Mouse (Mus musculus): ENCODE measurements around the gene Trpc4ap. TPM values are rescaled to one million over a fixed set of nuclear protein-coding genes. Genes with fewer than 3 reads are reported as not detected.
"Not testable (repeated sequence)": the region's sequence is repeated elsewhere in the genome, so short reads cannot be mapped to it uniquely, and the experiment has no call there.

The Trpc4ap gene
- polyA plus RNA-seq, 1 experiment from 2014 or later, result 123 TPM

DNA sequence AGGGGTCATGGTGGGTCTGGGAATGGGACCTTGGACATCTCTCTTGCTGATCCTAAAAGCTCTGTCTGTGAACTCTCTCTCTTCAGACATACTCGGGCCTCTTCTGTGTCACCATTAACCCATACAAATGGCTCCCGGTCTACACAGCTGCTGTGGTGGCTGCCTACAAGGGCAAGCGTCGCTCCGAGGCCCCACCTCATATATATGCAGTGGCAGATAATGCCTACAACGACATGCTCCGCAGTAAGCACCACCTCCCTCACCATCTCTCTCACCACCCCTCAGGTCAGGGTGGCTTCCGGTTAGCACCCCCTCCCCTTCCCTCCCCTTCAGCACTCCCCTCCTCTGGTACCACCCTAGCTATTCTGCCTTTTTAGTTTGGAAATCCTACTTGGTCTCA is 78.2 kb downstream of the Trpc4ap start:
- no peak for ATAC-seq (ENCODE audit: low read depth)

GRCm38 (mm10) chr2:155613326-155613755 is 78.8 kb downstream of the Trpc4ap start:
- Histone ChIP-seq H3K4me2 (ENCODE audit: low read depth, low read length) (peak overlapping the region; percentile 52), H3K9me3 (ENCODE audit: control insufficient read depth, low read length) (no peaks in the 10 kb centered on the region), H3K27me3 (ENCODE audit: control insufficient read depth, insufficient read depth, low read depth, low read length) (no peaks in the 10 kb centered on the region), H3K36me3 (ENCODE audit: control insufficient read depth, insufficient read depth, low read length) (no peaks in the 10 kb centered on the region), H3K9ac (ENCODE audit: low read length) (no peak overlapping the region), H3K27ac (ENCODE audit: low read length) (no peak overlapping the region), H3K4me3 (ENCODE audit: low read length) (peak overlapping the region; percentile 33), H3K4me1 (replicated peaks; ENCODE audit: control insufficient read depth, insufficient read depth, low read length) (0 out of 2 replicates have a peak, but pooled peaks cover 2% of the 10 kb centered on the region)
- peak; percentile 96 for ATAC-seq (ENCODE audit: low read depth)
- WGBS, result 3% methylated on average over 20 of the region's 20 CpGs

More for the DNA sequence above, 78.2 kb downstream of the Trpc4ap start:
- Histone ChIP-seq H3K9me3 (ENCODE audit: control insufficient read depth, low read length) (no peaks in the 10 kb centered on the region), H3K36me3 (ENCODE audit: control insufficient read depth, insufficient read depth, low read length) (no peaks in the 10 kb centered on the region), H3K4me2 (ENCODE audit: low read depth, low read length) (peak overlapping the region; percentile 52; the same call in 1 of the 2 replicates), H3K27me3 (ENCODE audit: control insufficient read depth, insufficient read depth, low read depth, low read length) (no peaks in the 10 kb centered on the region), H3K9ac (ENCODE audit: low read length) (no peak overlapping the region), H3K27ac (ENCODE audit: low read length) (no peak overlapping the region), H3K4me3 (ENCODE audit: low read length) (no peak overlapping the region), H3K4me1 (replicated peaks; ENCODE audit: control insufficient read depth, insufficient read depth, low read length) (0 out of 2 replicates have a peak, but pooled peaks cover 2% of the 10 kb centered on the region)
- WGBS, result 49% methylated on average over 8 of the region's 8 CpGs

DNA sequence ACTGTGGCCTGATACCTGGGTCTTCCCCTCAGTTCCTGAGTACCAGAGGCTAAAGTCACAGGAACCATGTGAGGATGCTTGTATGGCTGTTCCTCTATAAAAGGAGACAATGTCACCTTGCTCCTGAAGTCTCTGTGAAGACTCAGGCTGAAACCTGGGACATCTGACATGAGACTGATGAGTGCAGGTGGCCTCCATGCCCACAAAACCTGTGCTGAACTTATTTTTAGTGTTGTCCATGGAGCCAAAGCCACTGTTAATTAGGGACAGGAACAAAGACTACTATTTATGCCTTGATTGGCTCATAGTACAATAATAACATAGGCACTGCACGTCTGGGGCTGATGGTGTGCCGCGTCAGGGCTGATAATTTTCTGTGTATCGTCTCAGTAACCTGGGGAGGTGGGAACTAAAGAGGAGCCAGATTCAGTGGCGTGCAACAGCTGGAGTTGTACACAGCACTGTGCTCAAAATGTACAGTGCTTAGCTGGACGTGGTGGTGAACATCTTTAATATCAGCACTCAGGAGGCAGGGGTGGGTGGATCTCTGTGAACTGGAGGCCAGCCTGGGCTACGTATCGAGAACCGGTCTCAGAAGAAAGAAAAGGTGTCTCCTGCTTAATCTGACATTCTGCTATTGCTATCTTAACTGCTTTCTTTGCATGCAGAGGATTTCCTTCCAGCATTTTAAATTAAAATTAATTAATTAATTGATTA is 80.2 kb downstream of the Trpc4ap start:
- 82% methylated on average over 9 of the region's 9 CpGs for WGBS
- Histone ChIP-seq H3K4me2 (ENCODE audit: low read depth, low read length) (no peak overlapping the region), H3K4me1 (replicated peaks; ENCODE audit: control insufficient read depth, insufficient read depth, low read length) (0 out of 2 replicates have a peak, but pooled peaks cover 2% of the 10 kb centered on the region), H3K27me3 (ENCODE audit: control insufficient read depth, insufficient read depth, low read depth, low read length) (no peaks in the 10 kb centered on the region), H3K27ac (ENCODE audit: low read length) (no peak overlapping the region), H3K36me3 (ENCODE audit: control insufficient read depth, insufficient read depth, low read length) (no peaks in the 10 kb centered on the region), H3K4me3 (ENCODE audit: low read length) (no peak overlapping the region), H3K9ac (ENCODE audit: low read length) (no peak overlapping the region), H3K9me3 (ENCODE audit: control insufficient read depth, low read length) (no peaks in the 10 kb centered on the region)
- ATAC-seq (ENCODE audit: low read depth), result no peak

GRCm38 (mm10) chr2:155610978-155611377 is 81.2 kb downstream of the Trpc4ap start, which contains the start of gene Myh7b:
TSS of gene Myh7b (plus strand) at chr2:155611212.
- H3K27ac ChIP-seq (ENCODE audit: low read length), result no peak within 1 kb of the TSS
- no peaks in the 10 kb centered on the region for H3K36me3 ChIP-seq (ENCODE audit: control insufficient read depth, insufficient read depth, low read length)
- WGBS, result 38% methylated on average over 4 of the region's 4 CpGs
- H3K4me2 ChIP-seq (ENCODE audit: low read depth, low read length), result no peak within 1 kb of the TSS
- no peak within 1 kb of the TSS for H3K4me3 ChIP-seq (ENCODE audit: low read length)
- ATAC-seq (ENCODE audit: low read depth), result no peak
- H3K4me1 ChIP-seq (replicated peaks; ENCODE audit: control insufficient read depth, insufficient read depth, low read length), result 0 out of 2 replicates have a peak, but pooled peaks cover 2% of the 10 kb centered on the region
- H3K9ac ChIP-seq (ENCODE audit: low read length), result no peak within 1 kb of the TSS
- H3K9me3 ChIP-seq (ENCODE audit: control insufficient read depth, low read length), result no peaks in the 10 kb centered on the region
- H3K27me3 ChIP-seq (ENCODE audit: control insufficient read depth, insufficient read depth, low read depth, low read length), result no peaks in the 10 kb centered on the region

GRCm38 (mm10) chr2:155606360-155606759 is 85.8 kb downstream of the Trpc4ap start:
- ATAC-seq (ENCODE audit: low read depth), result no peak
- 70% methylated on average over 4 of the region's 4 CpGs for WGBS
- Histone ChIP-seq H3K36me3 (ENCODE audit: control insufficient read depth, insufficient read depth, low read length) (no peaks in the 10 kb centered on the region), H3K9me3 (ENCODE audit: control insufficient read depth, low read length) (no peaks in the 10 kb centered on the region), H3K27me3 (ENCODE audit: control insufficient read depth, insufficient read depth, low read depth, low read length) (no peaks in the 10 kb centered on the region), H3K4me1 (replicated peaks; ENCODE audit: control insufficient read depth, insufficient read depth, low read length) (no peaks in the 10 kb centered on the region), H3K27ac (ENCODE audit: low read length) (no peak overlapping the region), H3K4me3 (ENCODE audit: low read length) (no peak overlapping the region), H3K9ac (ENCODE audit: low read length) (no peak overlapping the region), H3K4me2 (ENCODE audit: low read depth, low read length) (no peak overlapping the region)

- not testable (repeated sequence) for H3K4me3 ChIP-seq (ENCODE audit: low read length); H3K4me1 ChIP-seq (replicated peaks; ENCODE audit: control insufficient read depth, insufficient read depth, low read length); H3K27ac ChIP-seq (ENCODE audit: low read length); H3K9ac ChIP-seq (ENCODE audit: low read length); H3K27me3 ChIP-seq (ENCODE audit: control insufficient read depth, insufficient read depth, low read depth, low read length); H3K36me3 ChIP-seq (ENCODE audit: control insufficient read depth, insufficient read depth, low read length); H3K4me2 ChIP-seq (ENCODE audit: low read depth, low read length); H3K9me3 ChIP-seq (ENCODE audit: control insufficient read depth, low read length); ATAC-seq (ENCODE audit: low read depth)
- 62% methylated on average over 4 of the region's 4 CpGs for WGBS
These were observed 87.0 kb downstream of the Trpc4ap start for GRCm38 (mm10) chr2:155605236-155605589.

- Histone ChIP-seq H3K4me2 (ENCODE audit: low read depth, low read length) (no peak overlapping the region), H3K4me1 (replicated peaks; ENCODE audit: control insufficient read depth, insufficient read depth, low read length) (no peaks in the 10 kb centered on the region), H3K27ac (ENCODE audit: low read length) (no peak overlapping the region), H3K9me3 (ENCODE audit: control insufficient read depth, low read length) (no peaks in the 10 kb centered on the region), H3K9ac (ENCODE audit: low read length) (no peak overlapping the region), H3K36me3 (ENCODE audit: control insufficient read depth, insufficient read depth, low read length) (no peaks in the 10 kb centered on the region), H3K4me3 (ENCODE audit: low read length) (no peak overlapping the region), H3K27me3 (ENCODE audit: control insufficient read depth, insufficient read depth, low read depth, low read length) (no peaks in the 10 kb centered on the region)
- WGBS, result 31% methylated on average over 10 of the region's 10 CpGs
- no peak for ATAC-seq (ENCODE audit: low read depth)
These were observed 87.5 kb downstream of the Trpc4ap start for GRCm38 (mm10) chr2:155604560-155605235.

DNA sequence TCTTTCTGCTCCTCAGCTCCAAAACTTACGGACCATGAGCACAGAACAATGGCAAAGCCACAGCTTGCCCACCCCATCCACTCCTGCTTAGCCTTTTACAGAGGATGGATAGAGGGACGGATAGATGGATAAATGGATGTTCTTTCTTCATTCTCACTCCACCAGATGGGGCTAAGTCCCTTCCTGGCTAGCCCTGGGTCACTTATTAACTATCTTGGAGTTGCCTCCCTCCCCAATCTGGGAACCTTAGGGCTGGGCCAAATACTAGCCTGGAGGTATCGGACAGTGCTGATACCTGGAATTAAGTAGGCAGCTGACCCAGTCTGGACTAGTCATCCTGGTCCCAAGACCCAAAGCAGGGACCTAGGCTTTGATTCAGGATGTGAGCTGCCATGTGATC is 88.5 kb downstream of the Trpc4ap start:
- Histone ChIP-seq H3K36me3 (ENCODE audit: control insufficient read depth, insufficient read depth, low read length) (no peaks in the 10 kb centered on the region), H3K9me3 (ENCODE audit: control insufficient read depth, low read length) (no peaks in the 10 kb centered on the region), H3K4me1 (replicated peaks; ENCODE audit: control insufficient read depth, insufficient read depth, low read length) (no peaks in the 10 kb centered on the region), H3K27ac (ENCODE audit: low read length) (no peak overlapping the region), H3K27me3 (ENCODE audit: control insufficient read depth, insufficient read depth, low read depth, low read length) (no peaks in the 10 kb centered on the region), H3K9ac (ENCODE audit: low read length) (no peak overlapping the region), H3K4me3 (ENCODE audit: low read length) (no peak overlapping the region), H3K4me2 (ENCODE audit: low read depth, low read length) (no peak overlapping the region)
- no peak for ATAC-seq (ENCODE audit: low read depth)
- WGBS, result 51% methylated on average over 3 of the region's 3 CpGs

DNA sequence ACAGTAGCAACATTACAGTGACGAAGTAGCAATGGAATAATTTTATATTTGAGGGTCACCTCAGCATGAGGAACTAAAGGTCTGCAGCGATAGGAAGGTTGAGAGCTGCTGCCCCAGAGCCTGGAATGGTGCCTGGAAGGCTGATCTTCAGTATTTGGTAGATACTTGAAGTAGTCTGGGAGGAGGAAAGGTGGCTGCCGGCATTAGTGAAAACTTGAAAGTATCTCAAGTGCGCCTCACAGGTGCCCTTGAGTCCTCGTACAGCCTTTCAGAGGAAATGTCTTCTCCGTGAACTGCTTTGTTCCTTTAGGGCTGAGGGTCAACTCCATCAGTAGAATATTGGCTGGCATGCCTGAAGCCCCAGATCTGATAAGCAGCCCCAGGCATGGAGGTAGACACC is 96.7 kb downstream of the Trpc4ap start:
- H3K27ac ChIP-seq (ENCODE audit: low read length), result no peak overlapping the region
- 63% methylated on average over 6 of the region's 6 CpGs for WGBS

More for the DNA sequence above, 96.7 kb downstream of the Trpc4ap start:
- Histone ChIP-seq H3K4me3 (ENCODE audit: low read length) (no peak overlapping the region), H3K27me3 (ENCODE audit: control insufficient read depth, insufficient read depth, low read depth, low read length) (no peaks in the 10 kb centered on the region; the same call in 1 of the 2 replicates), H3K4me1 (replicated peaks; ENCODE audit: control insufficient read depth, insufficient read depth, low read length) (peaks cover 6% of the 10 kb centered on the region), H3K9ac (ENCODE audit: low read length) (no peak overlapping the region), H3K4me2 (ENCODE audit: low read depth, low read length) (no peak overlapping the region), H3K36me3 (ENCODE audit: control insufficient read depth, insufficient read depth, low read length) (no peaks in the 10 kb centered on the region), H3K9me3 (ENCODE audit: control insufficient read depth, low read length) (no peaks in the 10 kb centered on the region)
- ATAC-seq (ENCODE audit: low read depth), result no peak

All from lung, embryonic 16.5 days (tissue).